Mouse (Mus musculus): Measurements from ENCODE around the gene Atp6v0a4. TPM values are rescaled to one million over a fixed set of nuclear protein-coding genes. Genes with fewer than 3 reads are reported as not detected.

Gene Atp6v0a4
- polyA plus RNA-seq, 1 experiment from 2014 or later, result 3.1 TPM

DNA sequence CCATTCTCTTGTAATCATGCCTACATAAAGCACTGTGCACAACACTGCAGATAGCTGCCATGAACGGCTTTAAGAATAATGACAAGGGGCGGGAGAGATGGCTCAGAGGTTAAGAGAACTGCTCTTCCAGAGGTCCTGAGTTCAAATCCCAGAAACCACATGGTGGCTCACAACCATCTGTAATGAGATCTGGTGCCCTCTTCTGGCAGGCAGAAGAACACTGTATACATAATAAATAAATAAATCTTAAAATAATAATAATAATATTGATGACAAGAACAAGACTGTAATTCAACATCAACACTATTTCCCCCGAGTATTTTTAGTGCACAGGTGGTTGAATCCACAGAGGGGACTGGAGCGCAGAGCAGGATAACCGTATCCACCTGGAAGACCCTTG is 31.8 kb upstream of the Atp6v0a4 start:
- WGBS, result 84% methylated on average over 5 of the region's 5 CpGs
- no peak overlapping the region for H3K4me3 ChIP-seq (ENCODE audit: low read depth, low read length)
- H3K4me1 ChIP-seq (ENCODE audit: control insufficient read depth, insufficient read depth, low read length), result no peaks in the 10 kb centered on the region
- H3K4me2 ChIP-seq (ENCODE audit: low read depth, low read length), result no peak overlapping the region
- no peak overlapping the region for H3K9ac ChIP-seq (ENCODE audit: low read depth, low read length)
- no peak overlapping the region for H3K27ac ChIP-seq (replicated peaks; ENCODE audit: low read depth, low read length)
- H3K27me3 ChIP-seq (replicated peaks; ENCODE audit: control insufficient read depth, insufficient read depth, low read length), result no peaks in the 10 kb centered on the region
- peaks cover 24% of the 10 kb centered on the region; the same call in 1 of the 2 replicates for H3K36me3 ChIP-seq (ENCODE audit: control insufficient read depth, insufficient read depth, low read length)
- DNase-seq (ENCODE audit: low spot score) (no peak), ATAC-seq (ENCODE audit: low read depth) (no peak)
- H3K9me3 ChIP-seq (ENCODE audit: control insufficient read depth, low read length), result no peaks in the 10 kb centered on the region

DNA sequence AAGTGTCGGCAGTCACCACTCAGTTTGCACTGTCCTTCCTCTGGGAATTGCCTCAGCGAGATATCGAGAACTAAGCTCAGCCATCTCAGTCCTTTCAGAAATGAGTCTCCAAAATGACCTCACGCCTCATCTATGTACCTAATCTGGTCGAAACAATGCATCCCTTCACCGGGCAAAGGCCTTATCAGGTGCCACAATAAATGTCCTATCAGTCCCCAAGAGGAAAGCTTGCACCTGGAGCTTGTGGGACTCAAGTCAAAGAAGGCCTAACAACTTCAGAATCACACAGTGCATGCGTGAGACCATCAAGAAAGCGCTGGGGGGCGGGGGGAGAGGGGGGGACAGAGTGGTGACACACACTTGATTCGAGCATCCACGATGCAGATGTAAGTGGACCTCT is 27.9 kb upstream of the Atp6v0a4 start:
- Histone ChIP-seq H3K9me3 (ENCODE audit: control insufficient read depth, low read length) (no peaks in the 10 kb centered on the region), H3K9ac (ENCODE audit: low read depth, low read length) (no peak overlapping the region), H3K4me1 (ENCODE audit: control insufficient read depth, insufficient read depth, low read length) (0 out of 2 replicates have a peak, but pooled peaks cover 2% of the 10 kb centered on the region), H3K27me3 (replicated peaks; ENCODE audit: control insufficient read depth, insufficient read depth, low read length) (no peaks in the 10 kb centered on the region), H3K27ac (replicated peaks; ENCODE audit: low read depth, low read length) (no peak overlapping the region), H3K4me2 (ENCODE audit: low read depth, low read length) (no peak overlapping the region), H3K36me3 (ENCODE audit: control insufficient read depth, insufficient read depth, low read length) (peaks cover 40% of the 10 kb centered on the region), H3K4me3 (ENCODE audit: low read depth, low read length) (no peak overlapping the region)
- ATAC-seq (ENCODE audit: low read depth), result no peak
- no peak for DNase-seq (ENCODE audit: low spot score)
- WGBS, result 84% methylated on average over 9 of the region's 11 CpGs

DNA sequence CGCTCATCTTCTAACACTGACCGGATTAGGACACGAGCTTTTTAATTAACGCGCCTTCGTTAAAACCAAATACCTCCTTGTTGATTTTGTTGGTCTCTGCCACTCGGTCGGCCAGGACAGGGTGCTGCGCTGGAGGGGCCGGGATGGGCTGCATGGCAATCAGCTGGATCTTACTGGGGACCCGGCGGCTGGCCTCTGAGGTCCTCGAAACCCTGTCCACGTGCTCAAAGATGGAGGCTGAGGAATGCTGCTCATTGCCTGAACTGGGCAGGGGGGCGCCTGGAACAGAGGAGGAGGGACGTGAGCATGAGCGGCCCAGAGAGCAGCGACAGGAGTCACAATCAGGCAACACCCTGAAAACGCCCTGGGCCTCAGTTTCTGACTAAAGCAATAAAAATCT is 25.1 kb upstream of the Atp6v0a4 start:
- DNase-seq (ENCODE audit: low spot score) (no peak), ATAC-seq (ENCODE audit: low read depth) (no peak)
- WGBS, result 80% methylated on average over 19 of the region's 19 CpGs
- peaks cover 7% of the 10 kb centered on the region; the same call in 1 of the 2 replicates for H3K4me1 ChIP-seq (ENCODE audit: control insufficient read depth, insufficient read depth, low read length)
- H3K4me2 ChIP-seq (ENCODE audit: low read depth, low read length), result no peak overlapping the region
- peaks cover 41% of the 10 kb centered on the region for H3K36me3 ChIP-seq (ENCODE audit: control insufficient read depth, insufficient read depth, low read length)
- H3K27me3 ChIP-seq (replicated peaks; ENCODE audit: control insufficient read depth, insufficient read depth, low read length), result no peaks in the 10 kb centered on the region
- H3K9ac ChIP-seq (ENCODE audit: low read depth, low read length), result no peak overlapping the region
- no peak overlapping the region for H3K27ac ChIP-seq (replicated peaks; ENCODE audit: low read depth, low read length)
- no peaks in the 10 kb centered on the region for H3K9me3 ChIP-seq (ENCODE audit: control insufficient read depth, low read length)
- H3K4me3 ChIP-seq (ENCODE audit: low read depth, low read length), result no peak overlapping the region

DNA sequence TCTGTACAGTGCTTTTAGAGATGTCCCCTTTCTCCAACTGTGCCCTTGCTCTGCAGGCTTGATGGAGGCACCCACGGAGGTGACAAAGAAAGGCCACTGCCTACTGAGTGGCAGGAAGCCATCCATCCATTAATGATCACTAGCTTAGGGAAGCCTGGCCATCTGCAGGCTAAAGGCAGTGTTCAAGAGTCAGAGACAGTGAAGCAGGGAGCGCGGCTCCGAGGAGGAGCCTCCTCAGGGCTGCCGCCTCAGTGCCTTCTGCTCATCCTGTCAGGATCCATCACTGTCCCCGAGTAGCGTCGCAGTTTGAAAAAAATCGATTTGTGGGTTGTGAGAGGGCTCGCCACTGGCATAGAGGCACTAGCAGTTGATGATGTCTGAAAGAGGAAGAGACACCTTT is 24.2 kb upstream of the Atp6v0a4 start:
- Histone ChIP-seq H3K4me3 (ENCODE audit: low read depth, low read length) (no peak overlapping the region), H3K27ac (replicated peaks; ENCODE audit: low read depth, low read length) (no peak overlapping the region), H3K4me2 (ENCODE audit: low read depth, low read length) (no peak overlapping the region), H3K9me3 (ENCODE audit: control insufficient read depth, low read length) (no peaks in the 10 kb centered on the region), H3K4me1 (ENCODE audit: control insufficient read depth, insufficient read depth, low read length) (peaks cover 15% of the 10 kb centered on the region; the same call in 1 of the 2 replicates), H3K36me3 (ENCODE audit: control insufficient read depth, insufficient read depth, low read length) (peaks cover 41% of the 10 kb centered on the region), H3K27me3 (replicated peaks; ENCODE audit: control insufficient read depth, insufficient read depth, low read length) (no peaks in the 10 kb centered on the region), H3K9ac (ENCODE audit: low read depth, low read length) (no peak overlapping the region)
- ATAC-seq (ENCODE audit: low read depth) (no peak), DNase-seq (ENCODE audit: low spot score) (no peak)
- 90% methylated on average over 10 of the region's 10 CpGs for WGBS

DNA sequence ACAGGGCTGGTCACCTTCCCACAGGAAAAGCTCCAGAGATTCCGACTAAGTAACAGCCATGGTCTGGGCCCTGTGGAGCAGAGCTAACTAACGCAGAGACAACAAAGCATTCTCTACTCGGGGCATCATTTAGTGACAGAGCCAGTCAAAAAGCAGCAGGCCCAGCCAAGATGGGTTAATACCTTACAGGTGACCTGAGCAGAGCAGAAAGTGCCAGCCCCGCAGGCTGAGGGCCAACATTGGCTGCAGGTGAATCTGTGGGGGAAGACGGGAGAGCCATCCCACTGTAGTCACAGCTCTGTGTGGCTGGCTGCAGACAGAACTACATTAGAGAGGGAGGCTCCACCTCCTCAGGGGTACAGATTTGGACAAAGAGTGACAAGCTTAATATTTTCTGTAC is 22.9 kb upstream of the Atp6v0a4 start:
- no peak overlapping the region for H3K4me2 ChIP-seq (ENCODE audit: low read depth, low read length)
- H3K9me3 ChIP-seq (ENCODE audit: control insufficient read depth, low read length), result no peaks in the 10 kb centered on the region
- ATAC-seq (ENCODE audit: low read depth) (no peak), DNase-seq (ENCODE audit: low spot score) (no peak)
- H3K4me1 ChIP-seq (ENCODE audit: control insufficient read depth, insufficient read depth, low read length), result peaks cover 18% of the 10 kb centered on the region; the same call in 1 of the 2 replicates
- no peak overlapping the region; the same call in 1 of the 2 replicates for H3K27ac ChIP-seq (replicated peaks; ENCODE audit: low read depth, low read length)
- peaks cover 43% of the 10 kb centered on the region for H3K36me3 ChIP-seq (ENCODE audit: control insufficient read depth, insufficient read depth, low read length)
- no peaks in the 10 kb centered on the region for H3K27me3 ChIP-seq (replicated peaks; ENCODE audit: control insufficient read depth, insufficient read depth, low read length)
- H3K4me3 ChIP-seq (ENCODE audit: low read depth, low read length), result no peak overlapping the region
- H3K9ac ChIP-seq (ENCODE audit: low read depth, low read length), result no peak overlapping the region
- WGBS, result 70% methylated on average over 5 of the region's 5 CpGs

DNA sequence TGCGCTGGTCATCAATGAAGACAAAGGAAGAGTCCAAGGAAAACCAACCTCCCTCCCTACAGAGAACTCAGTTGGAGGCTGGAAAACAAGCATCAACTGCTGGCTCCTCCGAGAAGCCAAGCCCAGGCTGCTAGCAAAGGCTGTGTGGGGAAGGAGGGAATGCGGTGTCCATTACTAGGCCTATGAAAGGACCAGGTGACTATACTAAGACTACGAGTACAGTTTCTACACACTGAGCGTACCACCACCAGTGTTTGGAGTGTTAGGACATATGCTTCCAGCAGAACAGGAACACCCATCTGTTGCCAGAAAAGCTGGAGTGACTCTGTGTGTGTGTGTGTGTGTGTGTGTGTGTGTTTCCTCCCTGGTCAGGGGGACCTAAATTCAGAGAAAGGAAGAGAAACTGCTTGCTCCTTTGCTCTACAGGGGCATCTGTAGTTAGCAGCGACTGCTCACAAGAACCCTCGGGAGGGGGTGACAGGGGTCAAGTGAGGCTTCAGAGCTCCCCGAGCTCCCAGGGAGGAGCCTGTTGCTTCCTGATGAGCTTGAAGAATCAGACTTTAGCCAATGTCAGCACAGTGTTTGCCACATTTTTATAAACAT is 21.2 kb upstream of the Atp6v0a4 start:
- Histone ChIP-seq H3K36me3 (ENCODE audit: control insufficient read depth, insufficient read depth, low read length) (peaks cover 48% of the 10 kb centered on the region), H3K9ac (ENCODE audit: low read depth, low read length) (no peak overlapping the region), H3K9me3 (ENCODE audit: control insufficient read depth, low read length) (no peaks in the 10 kb centered on the region), H3K4me3 (ENCODE audit: low read depth, low read length) (no peak overlapping the region), H3K27ac (replicated peaks; ENCODE audit: low read depth, low read length) (peak overlapping the region; percentile 91), H3K4me2 (ENCODE audit: low read depth, low read length) (no peak overlapping the region), H3K4me1 (ENCODE audit: control insufficient read depth, insufficient read depth, low read length) (peaks cover 18% of the 10 kb centered on the region; the same call in 1 of the 2 replicates), H3K27me3 (replicated peaks; ENCODE audit: control insufficient read depth, insufficient read depth, low read length) (no peaks in the 10 kb centered on the region)
- ATAC-seq (ENCODE audit: low read depth), result 0 out of 2 replicates have a peak, but pooled peaks have one; percentile 9
- 57% methylated on average over 8 of the region's 8 CpGs for WGBS
- DNase-seq (ENCODE audit: low spot score), result no peak

DNA sequence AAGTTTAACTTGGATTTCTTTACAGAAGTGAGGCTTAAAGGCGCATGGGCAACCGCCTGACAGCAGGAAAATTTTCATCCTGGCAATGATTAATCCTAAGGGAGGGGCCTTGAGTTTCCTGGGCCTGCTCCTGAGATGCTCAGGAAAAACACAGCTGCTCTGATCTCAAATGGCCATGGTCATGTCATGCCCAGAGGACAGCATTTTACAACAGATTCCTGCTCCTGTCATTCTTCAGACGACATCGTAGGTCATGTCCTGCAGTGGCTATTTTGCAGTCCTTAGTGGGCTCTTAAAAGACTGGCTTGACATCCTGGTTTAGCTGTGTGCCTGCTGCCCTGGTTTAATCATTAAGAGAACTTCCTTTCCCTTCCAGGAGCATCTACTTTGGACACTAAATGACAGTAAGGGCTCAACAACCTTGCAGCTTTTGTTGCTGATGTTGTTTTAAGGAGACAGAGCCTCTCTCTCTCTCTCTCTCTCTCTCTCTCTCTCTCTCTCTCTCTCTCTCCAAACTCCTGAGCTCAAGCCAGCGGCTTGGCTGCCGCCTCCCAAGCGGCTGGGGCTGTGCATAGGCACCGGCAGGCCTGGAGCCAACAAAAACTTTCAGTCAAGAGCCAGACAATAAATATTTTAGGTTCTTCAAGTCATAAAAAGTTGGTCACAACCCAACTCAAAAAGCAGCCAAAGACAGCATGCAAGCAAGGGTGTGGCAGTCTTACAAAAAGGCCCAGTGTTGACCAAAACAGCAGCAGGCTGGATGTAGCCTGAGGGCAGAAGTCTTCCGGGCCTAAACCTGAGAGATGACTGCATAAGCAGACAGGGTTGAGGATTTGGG is 20.0 kb upstream of the Atp6v0a4 start:
- H3K4me2 ChIP-seq (ENCODE audit: low read depth, low read length), result no peak overlapping the region; the same call in 1 of the 2 replicates
- H3K36me3 ChIP-seq (ENCODE audit: control insufficient read depth, insufficient read depth, low read length), result peaks cover 45% of the 10 kb centered on the region
- H3K27me3 ChIP-seq (replicated peaks; ENCODE audit: control insufficient read depth, insufficient read depth, low read length), result no peaks in the 10 kb centered on the region
- peaks cover 16% of the 10 kb centered on the region; the same call in 1 of the 2 replicates for H3K4me1 ChIP-seq (ENCODE audit: control insufficient read depth, insufficient read depth, low read length)
- WGBS, result 36% methylated on average over 9 of the region's 9 CpGs
- no peak overlapping the region for H3K9ac ChIP-seq (ENCODE audit: low read depth, low read length)
- ATAC-seq (ENCODE audit: low read depth) (peak; percentile 76), DNase-seq (ENCODE audit: low spot score) (peak; percentile 92)
- H3K4me3 ChIP-seq (ENCODE audit: low read depth, low read length), result no peak overlapping the region
- no peaks in the 10 kb centered on the region for H3K9me3 ChIP-seq (ENCODE audit: control insufficient read depth, low read length)
- H3K27ac ChIP-seq (replicated peaks; ENCODE audit: low read depth, low read length), result peak overlapping the region; percentile 91

DNA sequence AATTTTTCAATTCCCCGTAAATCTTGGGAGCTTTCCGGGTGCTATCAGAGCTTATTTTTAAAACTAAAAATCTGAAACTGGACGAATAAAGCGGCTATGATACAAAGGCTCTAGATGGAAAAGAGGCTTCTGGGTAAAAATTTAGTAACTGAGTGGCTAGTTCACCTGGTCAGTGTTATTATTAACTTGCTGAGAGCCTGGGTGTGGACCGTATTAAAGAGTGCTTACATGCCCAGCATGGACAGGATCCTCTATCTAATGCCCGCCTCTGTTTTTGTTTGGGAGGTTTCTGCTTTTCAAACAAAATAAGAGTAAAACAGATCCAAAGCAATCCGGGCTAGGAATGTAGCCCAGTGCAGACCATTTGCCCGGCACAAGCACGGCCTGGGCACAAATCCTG is 16.0 kb upstream of the Atp6v0a4 start:
- DNase-seq (ENCODE audit: low spot score), result no peak
- Histone ChIP-seq H3K4me3 (ENCODE audit: low read depth, low read length) (no peak overlapping the region), H3K4me1 (ENCODE audit: control insufficient read depth, insufficient read depth, low read length) (peaks cover 16% of the 10 kb centered on the region; the same call in 1 of the 2 replicates), H3K9me3 (ENCODE audit: control insufficient read depth, low read length) (no peaks in the 10 kb centered on the region), H3K27me3 (replicated peaks; ENCODE audit: control insufficient read depth, insufficient read depth, low read length) (no peaks in the 10 kb centered on the region), H3K36me3 (ENCODE audit: control insufficient read depth, insufficient read depth, low read length) (peaks cover 36% of the 10 kb centered on the region), H3K9ac (ENCODE audit: low read depth, low read length) (no peak overlapping the region), H3K4me2 (ENCODE audit: low read depth, low read length) (no peak overlapping the region), H3K27ac (replicated peaks; ENCODE audit: low read depth, low read length) (no peak overlapping the region)
- 90% methylated on average over 9 of the region's 9 CpGs for WGBS
- ATAC-seq (ENCODE audit: low read depth), result no peak
